Mouse (Mus musculus) heart, embryonic 15.5 days (tissue): ENCODE measurements at regions not wholly inside any gene's neighbourhood (a gene's known extent, or its start where the extent isn't known, plus 50 kb on each side); places are given as distances from the start of the nearest gene placed in this dataset.

Source experiments
- ATAC-seq: fragments of 200-750 bp; cut with Nextera tagmentation; replicated peaks from 2 replicates; pipeline ENCODE4 v1.8.0; 2017; ENCODE audit warnings: low read depth, moderate TSS enrichment; ENCODE audit not compliant: insufficient number of reproducible peaks, insufficient read depth, low FRiP score
- H3K27ac ChIP-seq: fragments of 300-500 bp; sonication (generic); 2 replicates; pipeline ENCODE4 v1.5.1; 2015; ENCODE audit warnings: mild to moderate bottlenecking, inconsistent platforms
- H3K27me3 ChIP-seq: fragments of 300-500 bp; sonication (generic); 2 replicates; pipeline ENCODE4 v1.6.1; 2015; ENCODE audit warnings: inconsistent platforms
- H3K36me3 ChIP-seq: fragments of 300-500 bp; sonication (generic); 2 replicates; pipeline ENCODE4 v1.6.1; 2015; ENCODE audit warnings: mild to moderate bottlenecking, inconsistent platforms
- H3K4me1 ChIP-seq: fragments of 300-500 bp; sonication (generic); replicated peaks from 2 replicates; pipeline ENCODE4 v1.6.1; 2015; ENCODE audit warnings: inconsistent platforms
- H3K4me2 ChIP-seq: fragments of 300-500 bp; sonication (generic); 2 replicates; pipeline ENCODE4 v1.6.1; 2015; ENCODE audit warnings: inconsistent platforms, mild to moderate bottlenecking, moderate library complexity
- H3K4me3 ChIP-seq: fragments of 300-500 bp; sonication (generic); 2 replicates; pipeline ENCODE4 v1.5.1; 2015; ENCODE audit warnings: mild to moderate bottlenecking, inconsistent platforms
- H3K9ac ChIP-seq: fragments of 300-500 bp; sonication (generic); 2 replicates; pipeline ENCODE4 v1.6.1; 2015; ENCODE audit warnings: mild to moderate bottlenecking, inconsistent platforms
- H3K9me3 ChIP-seq: fragments of 300-500 bp; sonication (generic); replicated peaks from 2 replicates; pipeline ENCODE4 v1.6.1; 2016; ENCODE audit warnings: inconsistent platforms
- WGBS: fragments of 180-500 bp; shearing (Covaris S2); methylation state at CpG from one replicate; pipeline ENCODE4 v1.1.7; 2015; ENCODE audit warnings: mixed read lengths; 5-methylcytosine and 5-hydroxymethylcytosine counted together

DNA sequence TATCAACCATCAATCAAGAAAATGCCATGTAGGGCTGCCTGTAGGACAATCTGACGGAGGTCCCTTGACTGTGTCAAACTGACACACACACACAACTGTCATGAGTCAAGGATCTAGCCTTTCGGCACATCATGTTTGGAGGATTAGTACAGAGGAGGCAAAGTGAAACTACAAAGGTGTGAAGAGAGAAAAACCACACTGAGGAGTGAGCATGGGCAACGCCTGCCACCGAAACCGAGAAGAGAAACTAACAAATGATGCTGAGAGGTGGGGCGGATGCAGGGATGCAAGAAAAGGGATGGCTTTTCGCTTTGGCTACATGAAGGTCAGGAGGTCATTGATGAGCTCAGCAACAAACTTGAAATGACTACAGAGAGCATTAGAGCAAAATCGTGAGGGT lies 111.8 kb upstream of the Bach2 start:
- no peaks in the 10 kb centered on the region for H3K4me1 ChIP-seq
- H3K36me3 ChIP-seq, result no peaks in the 10 kb centered on the region
- H3K27me3 ChIP-seq, result no peaks in the 10 kb centered on the region

DNA sequence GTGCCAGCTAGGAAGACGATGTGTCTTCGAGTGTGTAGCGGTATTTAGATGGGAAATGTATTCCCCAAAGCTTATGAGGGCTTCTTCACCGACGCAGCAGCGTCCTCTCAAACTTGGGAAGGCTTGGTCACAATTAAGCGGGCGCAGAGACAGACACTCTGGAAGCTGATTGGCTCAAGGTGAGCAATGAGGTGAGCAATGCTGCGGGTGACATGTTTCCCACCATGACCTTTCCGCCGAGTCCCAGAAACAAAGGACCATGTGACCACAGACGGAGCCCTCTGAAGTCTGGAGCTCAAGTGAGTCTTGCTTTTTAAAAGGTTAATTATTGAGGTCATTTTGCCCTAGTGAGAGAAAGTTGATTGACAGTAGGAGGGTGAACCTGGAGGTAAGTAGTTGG lies 108.0 kb upstream of the Bach2 start:
- no peaks in the 10 kb centered on the region for H3K4me1 ChIP-seq
- no peak overlapping the region for H3K27ac ChIP-seq
- no peak overlapping the region for H3K9ac ChIP-seq
- no peaks in the 10 kb centered on the region for H3K9me3 ChIP-seq
- 74% methylated on average over 12 of the region's 12 CpGs for WGBS
- no peaks in the 10 kb centered on the region for H3K27me3 ChIP-seq
- no peak for ATAC-seq
- no peak overlapping the region for H3K4me2 ChIP-seq
- no peak overlapping the region for H3K4me3 ChIP-seq
- H3K36me3 ChIP-seq, result no peaks in the 10 kb centered on the region

More for the DNA sequence above, 111.8 kb upstream of the Bach2 start:
- no peak overlapping the region for H3K4me2 ChIP-seq
- H3K9me3 ChIP-seq, result no peaks in the 10 kb centered on the region
- no peak overlapping the region for H3K9ac ChIP-seq
- no peak overlapping the region for H3K4me3 ChIP-seq
- 76% methylated on average over 8 of the region's 8 CpGs for WGBS
- no peak for ATAC-seq
- H3K27ac ChIP-seq, result no peak overlapping the region

DNA sequence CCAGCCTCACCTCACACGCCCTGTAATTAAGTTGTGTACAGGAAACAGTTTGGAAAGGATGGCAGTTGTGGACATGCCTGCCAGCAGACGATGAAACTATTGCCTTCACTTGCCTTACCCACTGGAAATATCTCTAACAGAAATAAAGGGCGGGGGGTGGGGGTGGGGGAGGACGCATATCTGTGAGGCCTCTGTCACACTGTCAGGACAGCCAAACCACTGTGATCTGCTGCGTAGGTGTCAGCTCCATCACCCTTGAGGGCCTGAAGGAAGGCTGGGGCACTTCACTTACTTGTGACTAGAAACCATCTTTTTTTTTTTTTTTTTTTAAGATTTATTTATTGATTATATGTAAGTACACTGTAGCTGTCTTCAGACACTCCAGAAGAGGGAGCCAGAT lies 106.8 kb upstream of the Bach2 start:
- Histone ChIP-seq H3K9ac (no peak overlapping the region), H3K4me1 (no peaks in the 10 kb centered on the region), H3K4me2 (no peak overlapping the region), H3K27me3 (no peaks in the 10 kb centered on the region), H3K4me3 (no peak overlapping the region), H3K36me3 (no peaks in the 10 kb centered on the region), H3K9me3 (no peaks in the 10 kb centered on the region), H3K27ac (no peak overlapping the region)
- WGBS, result 73% methylated on average over 5 of the region's 5 CpGs
- no peak for ATAC-seq

DNA sequence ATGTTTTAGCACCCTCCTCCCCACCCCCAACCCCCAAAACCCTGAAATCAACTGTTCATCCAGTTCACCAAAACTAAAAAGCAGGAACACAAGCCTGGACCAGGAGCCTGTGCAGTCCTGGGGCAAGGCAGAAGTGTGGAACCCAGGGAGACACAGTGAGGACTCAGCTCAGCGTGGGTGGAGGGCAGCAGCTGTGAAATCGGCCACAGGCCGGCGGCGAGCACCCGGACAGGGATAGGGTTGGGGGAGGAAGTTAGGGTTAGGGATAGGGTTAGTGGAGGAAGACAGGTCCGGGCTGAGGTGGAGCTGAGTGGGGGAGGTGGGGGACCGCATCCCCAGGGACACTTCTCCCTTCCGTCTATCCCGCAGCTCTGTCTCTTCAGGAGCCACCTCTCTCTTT lies 102.5 kb upstream of the Bach2 start:
- Histone ChIP-seq H3K4me3 (no peak overlapping the region), H3K4me2 (no peak overlapping the region), H3K4me1 (peaks cover 14% of the 10 kb centered on the region; the same call in 1 of the 2 replicates), H3K9ac (no peak overlapping the region), H3K36me3 (no peaks in the 10 kb centered on the region), H3K27ac (no peak overlapping the region), H3K9me3 (no peaks in the 10 kb centered on the region), H3K27me3 (no peaks in the 10 kb centered on the region)
- 68% methylated on average over 8 of the region's 10 CpGs for WGBS
- no peak for ATAC-seq

DNA sequence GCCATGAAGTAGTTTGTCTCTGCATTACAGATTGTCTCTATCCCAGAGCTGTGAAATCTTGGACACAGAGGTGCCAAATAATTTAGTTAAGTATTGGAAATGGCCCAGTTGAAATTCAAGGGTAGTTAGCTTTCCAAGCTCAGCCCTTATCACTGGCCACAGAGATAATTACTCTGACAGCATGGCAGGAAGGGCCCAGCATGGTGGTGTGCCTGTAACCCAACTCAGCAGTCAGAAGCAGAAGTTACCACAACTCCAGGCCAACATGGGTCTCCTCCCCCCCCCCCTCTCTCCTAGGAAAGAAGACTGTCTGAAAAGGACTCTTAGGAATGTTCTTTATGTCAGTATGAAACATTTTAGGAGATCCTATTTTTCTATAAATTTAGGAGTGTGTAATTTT lies 101.4 kb upstream of the Bach2 start:
- Histone ChIP-seq H3K27ac (no peak overlapping the region), H3K9me3 (no peaks in the 10 kb centered on the region), H3K36me3 (no peaks in the 10 kb centered on the region), H3K27me3 (no peaks in the 10 kb centered on the region), H3K4me1 (peaks cover 18% of the 10 kb centered on the region; the same call in 1 of the 2 replicates), H3K4me3 (no peak overlapping the region), H3K4me2 (no peak overlapping the region), H3K9ac (no peak overlapping the region)
- no peak for ATAC-seq

DNA sequence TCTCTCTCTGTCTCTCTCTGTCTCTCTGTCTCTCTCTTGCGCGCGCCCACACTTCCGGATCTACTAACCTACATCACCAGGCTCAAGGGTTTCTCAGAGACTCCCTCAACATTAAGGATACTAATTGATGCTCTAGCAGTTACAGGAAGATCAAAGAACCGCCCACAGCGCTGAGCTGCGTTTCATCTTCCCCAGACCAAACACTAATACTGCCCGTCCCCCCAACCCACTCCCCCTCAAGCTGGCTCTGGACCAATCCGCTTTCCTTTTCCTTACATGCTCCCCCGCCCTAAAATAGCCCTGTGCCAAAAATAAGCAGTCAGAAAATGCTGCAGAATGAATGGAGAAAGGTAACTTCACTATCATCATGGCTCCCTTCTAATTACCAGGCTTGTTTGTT lies 100.6 kb upstream of the Bach2 start:
- no peak overlapping the region for H3K9ac ChIP-seq
- WGBS, result 62% methylated on average over 10 of the region's 10 CpGs
- H3K4me3 ChIP-seq, result no peak overlapping the region
- no peaks in the 10 kb centered on the region for H3K9me3 ChIP-seq
- no peak overlapping the region for H3K27ac ChIP-seq
- peaks cover 23% of the 10 kb centered on the region for H3K4me1 ChIP-seq
- H3K4me2 ChIP-seq, result no peak overlapping the region
- ATAC-seq, result no peak
- H3K27me3 ChIP-seq, result no peaks in the 10 kb centered on the region
- no peaks in the 10 kb centered on the region for H3K36me3 ChIP-seq

DNA sequence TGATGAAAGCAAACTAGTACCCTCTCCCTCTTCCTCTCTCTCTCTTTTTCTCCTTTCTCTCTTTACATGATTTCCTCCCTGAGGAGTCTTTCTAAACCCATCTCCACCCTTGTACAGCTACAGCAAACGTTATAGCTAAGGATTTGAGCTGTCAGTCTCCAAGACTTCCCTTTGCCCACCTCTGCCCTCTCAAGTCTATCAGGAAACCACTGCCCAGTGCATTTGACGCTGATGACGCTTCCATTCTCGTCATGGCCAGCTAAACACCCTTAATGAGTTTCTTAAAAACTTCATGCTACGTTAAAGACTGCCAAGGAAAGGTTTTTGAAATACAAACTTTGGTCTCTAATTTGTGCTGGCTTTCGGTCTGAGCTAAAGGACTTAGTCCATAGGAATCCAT lies 99.0 kb upstream of the Bach2 start:
- WGBS, result 76% methylated on average over 6 of the region's 6 CpGs
- Histone ChIP-seq H3K27ac (no peak overlapping the region), H3K4me1 (peaks cover 24% of the 10 kb centered on the region), H3K9me3 (no peaks in the 10 kb centered on the region), H3K4me3 (no peak overlapping the region), H3K36me3 (no peaks in the 10 kb centered on the region), H3K4me2 (no peak overlapping the region), H3K9ac (no peak overlapping the region), H3K27me3 (peaks cover 2% of the 10 kb centered on the region; the same call in 1 of the 2 replicates)
- no peak for ATAC-seq

DNA sequence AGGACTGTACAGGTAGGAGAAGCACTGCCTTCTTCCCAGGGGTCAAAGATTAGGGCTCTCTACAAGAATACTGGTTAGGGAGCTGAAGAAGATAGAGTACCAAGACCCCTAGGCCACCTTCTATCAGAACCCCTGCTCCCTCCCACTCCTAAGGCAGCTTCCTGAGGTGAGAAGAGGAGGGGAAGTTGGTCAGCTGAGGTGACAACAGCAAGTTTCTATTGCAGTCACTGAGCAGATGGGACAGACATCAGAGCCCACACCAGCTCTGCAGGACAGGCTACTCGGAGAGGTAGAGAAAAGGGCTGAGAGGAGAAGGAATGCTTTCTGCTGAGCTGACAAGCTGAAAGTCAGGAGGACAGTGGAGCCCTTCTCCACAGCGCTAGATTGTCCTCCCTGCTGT lies 98.5 kb upstream of the Bach2 start:
- no peak for ATAC-seq
- 69% methylated on average over 2 of the region's 2 CpGs for WGBS
- Histone ChIP-seq H3K36me3 (no peaks in the 10 kb centered on the region), H3K4me2 (no peak overlapping the region), H3K27me3 (peaks cover 2% of the 10 kb centered on the region; the same call in 1 of the 2 replicates), H3K4me3 (no peak overlapping the region), H3K27ac (no peak overlapping the region), H3K9me3 (no peaks in the 10 kb centered on the region), H3K9ac (no peak overlapping the region), H3K4me1 (peaks cover 24% of the 10 kb centered on the region)

DNA sequence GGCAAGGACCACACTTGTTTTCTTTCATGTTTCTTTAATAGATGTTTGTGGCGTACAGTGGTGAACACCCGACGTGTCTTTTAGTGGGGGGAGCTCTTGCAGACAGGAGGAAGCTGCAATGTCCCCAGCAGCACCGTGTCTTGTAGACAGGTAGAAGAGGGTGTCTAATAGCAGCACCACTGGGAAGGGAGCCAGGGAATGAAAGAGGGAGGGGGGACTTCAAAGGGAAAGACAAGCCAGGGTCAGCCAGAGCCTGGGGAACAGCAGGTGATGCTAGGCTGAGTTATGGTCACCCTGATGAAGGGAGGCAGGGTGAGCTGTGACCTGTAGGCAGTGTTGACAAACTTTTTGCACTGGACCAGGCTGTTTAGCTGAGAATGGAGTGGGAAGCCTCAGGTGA lies 96.4 kb upstream of the Bach2 start:
- ATAC-seq, result peak; percentile 81
- peaks cover 22% of the 10 kb centered on the region for H3K4me1 ChIP-seq
- WGBS, result 35% methylated on average over 4 of the region's 4 CpGs
- no peak overlapping the region for H3K9ac ChIP-seq
- no peak overlapping the region for H3K4me2 ChIP-seq
- H3K4me3 ChIP-seq, result no peak overlapping the region
- peaks cover 2% of the 10 kb centered on the region; the same call in 1 of the 2 replicates for H3K27me3 ChIP-seq
- no peaks in the 10 kb centered on the region for H3K36me3 ChIP-seq
- H3K9me3 ChIP-seq, result no peaks in the 10 kb centered on the region; the same call in 1 of the 2 replicates
- no peak overlapping the region for H3K27ac ChIP-seq

DNA sequence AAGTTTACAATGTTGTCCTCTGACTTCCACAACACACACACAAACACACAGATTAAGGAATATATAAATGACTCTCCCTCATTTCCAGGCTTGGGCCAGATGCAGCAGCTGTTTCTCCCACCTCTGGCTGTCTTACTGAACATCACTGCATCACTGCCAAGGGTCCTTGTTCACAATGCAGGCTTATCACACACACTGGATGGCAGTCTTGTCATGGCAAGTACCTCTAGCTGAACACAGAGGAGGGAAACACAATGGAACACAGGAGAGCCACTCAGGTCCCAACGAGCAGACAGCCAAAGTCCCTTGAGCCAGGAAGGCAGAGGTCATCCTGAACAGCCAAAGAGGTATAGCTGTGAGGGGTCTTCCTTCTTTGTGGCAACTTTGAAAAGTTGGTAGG lies 91.5 kb upstream of the Bach2 start:
- Histone ChIP-seq H3K27ac (no peak overlapping the region), H3K36me3 (no peaks in the 10 kb centered on the region), H3K9ac (no peak overlapping the region), H3K4me1 (peaks cover 6% of the 10 kb centered on the region; the same call in 1 of the 2 replicates), H3K9me3 (no peaks in the 10 kb centered on the region; the same call in 1 of the 2 replicates), H3K4me3 (no peak overlapping the region), H3K4me2 (no peak overlapping the region), H3K27me3 (peaks cover 2% of the 10 kb centered on the region; the same call in 1 of the 2 replicates)
- ATAC-seq, result no peak
- WGBS, result 11% methylated on average over 1 of the region's 1 CpGs

DNA sequence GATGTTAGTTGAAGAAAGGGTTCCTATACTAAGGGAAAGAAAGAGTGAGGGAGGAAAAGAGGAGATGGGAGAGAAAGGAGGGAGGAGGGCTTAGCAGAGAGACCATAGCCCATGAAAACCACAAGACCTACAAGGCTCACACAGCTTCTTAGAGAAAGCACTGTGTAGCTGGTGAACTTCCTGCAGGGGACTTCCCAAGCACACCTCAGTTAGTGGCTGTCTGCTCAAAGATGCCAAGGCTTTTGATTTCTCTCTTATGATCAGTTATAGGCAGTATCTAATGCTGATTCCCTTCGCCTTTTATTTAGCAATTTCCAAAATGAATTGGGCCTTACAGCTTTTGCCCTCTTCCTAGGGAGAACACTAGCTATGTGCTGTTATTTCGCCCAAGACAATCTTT lies 90.0 kb upstream of the Bach2 start:
- H3K9ac ChIP-seq, result no peak overlapping the region
- H3K27me3 ChIP-seq, result no peaks in the 10 kb centered on the region
- no peaks in the 10 kb centered on the region; the same call in 1 of the 2 replicates for H3K9me3 ChIP-seq
- H3K4me1 ChIP-seq, result 0 out of 2 replicates have a peak, but pooled peaks cover 2% of the 10 kb centered on the region
- no peak for ATAC-seq
- no peak overlapping the region for H3K27ac ChIP-seq
- 89% methylated on average over 2 of the region's 2 CpGs for WGBS
- no peak overlapping the region for H3K4me2 ChIP-seq
- no peaks in the 10 kb centered on the region for H3K36me3 ChIP-seq
- H3K4me3 ChIP-seq, result no peak overlapping the region

DNA sequence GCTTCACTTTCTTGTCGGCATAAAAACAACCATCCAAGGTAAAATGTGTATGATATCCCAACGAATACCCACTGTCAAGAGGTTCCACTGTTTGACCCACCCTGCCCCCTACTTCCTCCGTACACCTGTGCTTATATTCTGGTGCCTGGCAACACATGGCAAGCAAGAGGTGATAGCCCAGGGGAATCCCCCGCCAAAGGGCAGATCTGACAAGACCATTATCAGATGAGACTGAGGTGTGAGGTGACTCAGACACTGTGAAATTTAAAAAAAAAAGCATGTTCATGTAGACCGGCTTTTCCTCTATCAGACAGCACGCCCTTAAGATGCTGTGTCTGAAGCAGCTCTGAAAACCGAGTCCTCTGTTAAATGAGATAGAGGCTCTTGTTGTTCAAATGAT lies 89.4 kb upstream of the Bach2 start:
- Histone ChIP-seq H3K9me3 (no peaks in the 10 kb centered on the region; the same call in 1 of the 2 replicates), H3K36me3 (no peaks in the 10 kb centered on the region), H3K4me2 (no peak overlapping the region), H3K4me1 (0 out of 2 replicates have a peak, but pooled peaks cover 2% of the 10 kb centered on the region), H3K9ac (no peak overlapping the region), H3K4me3 (no peak overlapping the region), H3K27me3 (no peaks in the 10 kb centered on the region), H3K27ac (no peak overlapping the region)
- no peak for ATAC-seq
- 74% methylated on average over 7 of the region's 7 CpGs for WGBS
